Mouse (Mus musculus): ENCODE measurements around the gene Braf.

GRCm38 (mm10) chr6:39562166-39563015 lies 162.9 kb downstream of the Braf start:
- TF ChIP-seq POLR2A (IDR thresholded peaks at IDR 0.05; ENCODE audit: insufficient read depth, low read depth, low read length) (no peak), CTCF (IDR thresholded peaks at IDR 0.05) (peak; percentile 94), EP300 (IDR thresholded peaks at IDR 0.05; ENCODE audit: insufficient read depth, low read depth, low read length) (peak; percentile 53; the same call in 1 of the 2 replicates)

Measured in heart, adult 2 months (tissue).